Mouse (Mus musculus) frontal cortex, postnatal 25 days (tissue): ENCODE data around the gene Pip4k2a.
"Not testable (repeated sequence)": the region's sequence is repeated elsewhere in the genome, so short reads cannot be mapped to it uniquely, and the experiment has no call there.

Experiments used
- DNase-seq, 2 experiments: peaks; one replicate each; pipeline ENCODE4 v3.0.0; 2022; ENCODE audit warnings: low spot score in 2 of 2

Pip4k2a gene

DNA sequence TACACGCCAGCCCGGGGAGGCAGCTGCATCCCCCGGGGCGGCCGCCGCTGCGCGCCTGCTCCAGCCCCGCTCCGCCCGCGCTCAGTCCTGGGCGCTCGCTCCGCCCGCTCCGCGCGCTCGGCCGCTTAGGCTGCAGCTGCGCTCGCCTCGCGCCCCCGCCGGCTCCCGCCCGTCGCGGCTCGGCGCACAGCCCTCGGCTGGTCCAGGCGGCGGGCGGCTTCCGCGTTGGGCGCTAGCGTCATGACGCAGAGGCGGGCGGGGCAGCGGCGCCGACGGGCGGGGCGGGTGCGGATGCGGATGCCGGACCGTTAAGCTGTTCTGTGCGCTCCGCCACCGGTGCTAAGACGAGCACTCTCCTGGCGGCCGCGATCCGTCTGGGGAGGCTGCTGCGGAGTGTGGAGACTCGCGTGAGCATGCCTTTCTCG is at the start of gene Pip4k2a, which contains the start of gene 4930426L09Rik:
Gene Pip4k2a (minus strand): TSS at position 73 of the 425 bp plus-strand sequence.
Gene 4930426L09Rik (plus strand): TSS at position 290 of the 425 bp plus-strand sequence.
- peak; percentile 89 to 90 for DNase-seq

DNA sequence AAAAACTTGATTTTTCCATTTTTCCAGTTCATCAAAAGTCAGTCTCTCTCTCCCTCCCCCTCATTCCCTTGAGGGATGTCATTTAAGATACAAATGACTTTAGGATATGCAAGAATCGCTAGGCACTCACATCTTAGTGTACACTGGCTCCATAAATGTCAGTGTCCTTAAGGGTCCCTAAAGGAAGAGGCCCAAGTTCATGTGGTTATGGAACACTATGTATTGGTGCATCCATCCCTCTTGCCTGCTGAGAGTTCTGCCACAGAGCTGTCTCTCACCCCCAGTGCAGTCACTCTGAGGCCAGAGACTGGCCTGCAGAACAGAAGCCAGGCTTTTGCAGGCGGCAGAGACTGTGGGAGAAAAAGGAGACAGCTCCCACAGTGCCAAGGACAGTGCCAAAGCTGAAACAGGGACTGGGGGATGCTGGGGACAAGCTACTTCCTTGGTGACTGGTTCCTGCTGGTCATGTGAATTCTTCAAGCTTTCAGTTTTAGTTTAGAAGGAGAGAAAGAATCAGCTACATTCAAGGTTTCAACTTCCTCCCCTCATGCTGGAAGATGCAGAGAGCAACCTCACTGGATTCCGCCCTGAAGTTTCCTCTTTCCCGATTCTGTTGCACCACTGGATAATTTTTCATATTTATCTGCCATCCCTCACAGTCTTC is 40.1 kb upstream of the Pip4k2a start:
- DNase-seq: no peak

GRCm38 (mm10) chr2:19037430-19037829 is 39.5 kb upstream of the Pip4k2a start:
- no peak for DNase-seq

- DNase-seq: no peak
Measured at GRCm38 (mm10) chr2:19024807-19025206, 26.9 kb upstream of the Pip4k2a start.

DNA sequence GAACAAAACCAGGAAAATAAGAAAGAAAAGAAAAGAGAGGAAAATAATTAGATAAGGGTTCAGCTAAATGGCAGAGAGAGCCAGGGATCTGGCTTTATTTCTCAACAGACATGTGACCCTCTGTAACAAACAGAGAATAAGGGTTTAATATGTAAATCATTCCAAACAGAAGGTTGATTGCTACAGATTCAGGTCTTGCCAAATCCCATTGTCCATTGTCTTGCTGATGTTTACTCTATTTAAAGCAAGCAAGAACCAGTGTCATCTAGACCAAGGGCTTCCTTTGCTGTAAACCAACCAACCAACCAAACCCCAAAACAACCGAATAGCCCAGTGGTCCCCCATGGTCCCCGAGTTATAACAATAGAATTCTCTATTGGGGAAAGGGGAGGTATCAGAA is 20.1 kb upstream of the Pip4k2a start:
- no peak for DNase-seq

DNA sequence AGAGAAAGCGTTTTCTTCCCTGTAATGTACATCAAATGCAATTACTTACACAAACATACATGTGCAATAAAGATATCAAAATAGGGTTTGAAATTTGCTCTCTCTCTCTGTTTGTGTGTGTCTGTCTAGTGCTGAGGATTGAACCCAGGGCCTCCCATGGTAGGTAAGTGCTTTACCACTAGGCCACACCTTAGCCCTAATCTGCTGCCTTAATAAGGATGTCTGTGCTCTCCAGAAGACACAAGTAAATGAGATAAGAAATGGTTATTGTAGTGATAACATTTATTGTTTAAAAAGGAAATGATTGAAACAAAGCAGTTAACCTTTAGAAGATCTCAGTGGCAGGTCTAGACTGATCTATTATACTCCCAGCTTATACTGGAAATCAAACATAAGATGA is 18.9 kb upstream of the Pip4k2a start:
- DNase-seq: no peak

GRCm38 (mm10) chr2:19016348-19016747 is 18.4 kb upstream of the Pip4k2a start:
- DNase-seq: no peak

GRCm38 (mm10) chr2:19011443-19011842 is 13.5 kb upstream of the Pip4k2a start:
- DNase-seq: no peak

GRCm38 (mm10) chr2:19010541-19010940 is 12.6 kb upstream of the Pip4k2a start:
- DNase-seq: not testable (repeated sequence)

DNA sequence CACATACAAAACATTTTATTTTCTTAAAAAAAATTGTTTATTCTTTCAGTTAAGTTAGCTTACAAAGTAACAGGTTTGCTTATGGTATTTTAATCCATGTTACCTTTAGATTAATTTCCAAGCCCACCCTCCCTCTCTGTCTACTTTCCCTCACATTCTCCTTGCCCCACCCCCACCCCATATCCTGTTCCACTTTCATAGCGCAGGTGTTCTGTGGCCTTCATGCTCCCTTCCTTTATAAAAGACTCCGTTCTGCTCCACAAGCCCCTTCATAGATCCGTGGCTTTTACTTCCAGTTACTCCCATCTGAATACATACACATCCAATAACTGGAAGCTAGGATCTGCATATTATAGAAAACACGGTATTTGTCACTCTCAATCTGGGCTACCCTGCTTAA is 9.7 kb upstream of the Pip4k2a start:
- DNase-seq: no peak

GRCm38 (mm10) chr2:19006124-19006523 is 8.2 kb upstream of the Pip4k2a start:
- DNase-seq: no peak

DNA sequence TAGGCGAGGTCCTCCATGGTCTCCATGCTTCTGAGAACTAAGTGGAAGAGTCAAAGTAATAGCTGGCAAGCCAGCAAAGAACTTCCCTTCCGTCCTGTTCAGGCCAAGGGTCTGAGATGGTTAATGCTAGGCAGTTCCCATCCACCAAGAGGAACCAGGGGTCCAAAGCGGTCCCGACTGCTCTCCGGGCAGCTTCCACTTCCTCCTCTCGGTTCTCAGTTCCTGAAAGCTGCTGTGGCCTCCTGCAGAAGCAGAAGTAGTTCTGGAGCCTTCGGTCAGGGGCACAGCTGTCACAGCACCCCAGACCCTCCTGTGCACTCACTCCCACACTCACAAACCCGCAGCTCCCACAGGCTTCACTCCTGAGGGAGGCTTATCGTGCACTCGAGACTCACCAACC is 6.9 kb upstream of the Pip4k2a start:
- no peak for DNase-seq

GRCm38 (mm10) chr2:18999395-18999794 is 1.5 kb upstream of the Pip4k2a start:
- no peak for DNase-seq

- DNase-seq: peak; percentile 27 to 31
Measured at GRCm38 (mm10) chr2:18997387-18997971, 447 bp downstream of the Pip4k2a start.

DNA sequence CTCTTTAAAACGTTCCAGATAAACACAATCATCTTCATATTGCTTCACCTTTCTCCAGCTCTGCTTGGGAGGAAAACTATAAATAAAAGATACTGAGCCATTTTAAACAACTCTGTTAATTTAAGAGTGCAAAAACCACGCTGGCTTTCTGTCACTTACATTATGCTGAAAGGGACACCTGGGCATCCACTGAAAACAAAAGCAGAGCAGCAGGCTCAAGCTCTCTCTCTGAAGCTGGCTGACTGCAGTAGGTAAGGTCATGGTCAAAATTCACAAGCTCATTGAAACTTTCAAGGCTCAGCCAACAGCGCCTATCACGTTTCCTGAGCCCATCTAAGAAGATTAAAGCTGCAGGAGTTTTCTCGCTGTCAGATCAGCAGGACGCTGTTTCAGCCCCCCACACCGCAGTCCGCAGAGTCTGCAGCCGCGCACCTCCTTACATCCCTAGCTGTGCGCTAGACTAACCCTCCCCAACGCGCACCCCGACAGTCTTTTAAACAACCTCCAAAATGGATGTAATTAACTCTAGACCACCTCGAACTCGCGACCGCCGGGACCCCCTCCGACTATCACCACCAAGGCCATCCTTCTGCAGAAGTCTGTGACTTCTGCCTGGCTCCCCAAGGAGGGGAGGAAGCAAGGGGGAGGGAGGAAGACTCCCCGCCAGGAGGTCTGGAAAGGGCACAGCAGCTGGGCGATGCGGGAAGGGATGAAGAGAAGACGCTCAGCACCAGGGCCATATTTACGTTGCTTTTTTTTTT is 1.3 kb downstream of the Pip4k2a start:
- DNase-seq: no peak

DNA sequence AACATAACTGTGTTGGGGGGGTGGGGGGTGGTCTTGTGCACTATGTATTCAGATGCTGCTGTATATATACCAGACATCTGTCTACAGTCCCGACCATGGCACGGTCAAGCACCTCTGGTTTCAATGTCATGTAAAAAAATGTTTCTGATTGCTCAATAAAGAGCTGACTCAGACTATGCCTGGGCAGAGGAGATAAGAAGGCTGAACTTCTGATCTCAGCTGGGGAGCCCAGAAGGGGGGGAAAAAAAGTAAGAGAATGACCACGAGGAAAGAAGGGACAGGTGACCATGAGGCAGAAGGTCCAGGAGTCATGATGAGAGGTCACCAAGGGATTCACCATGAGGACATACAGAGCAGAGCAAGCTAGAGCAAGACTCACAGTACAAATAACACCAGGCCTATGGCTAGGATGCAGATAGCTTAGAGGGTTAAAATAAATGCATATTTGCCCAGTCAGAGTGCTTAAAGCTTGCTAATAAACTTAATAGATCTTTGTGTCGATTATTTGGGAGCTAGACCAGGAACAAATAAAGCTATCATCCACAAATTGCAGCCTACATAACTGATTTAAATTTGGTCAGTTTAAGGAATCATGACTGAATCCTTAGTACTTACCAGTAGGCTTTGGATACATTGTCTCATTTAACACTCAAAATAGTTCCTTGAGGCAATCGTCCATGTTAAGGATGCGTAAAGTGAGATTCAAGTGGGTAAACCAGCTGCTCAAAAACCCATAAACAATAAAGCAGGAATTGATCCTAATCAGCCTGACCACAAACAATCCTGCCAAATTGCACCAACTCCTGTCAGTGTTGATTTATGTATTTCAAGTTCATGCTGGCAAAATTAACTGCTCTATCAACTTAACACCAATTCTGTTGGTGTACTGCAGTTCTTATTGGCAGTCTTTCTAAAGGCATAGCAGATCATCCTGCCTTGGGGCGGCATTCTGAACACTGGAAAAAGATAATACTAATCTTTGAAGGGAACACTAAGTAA is 5.1 kb downstream of the Pip4k2a start:
- no peak for DNase-seq

DNA sequence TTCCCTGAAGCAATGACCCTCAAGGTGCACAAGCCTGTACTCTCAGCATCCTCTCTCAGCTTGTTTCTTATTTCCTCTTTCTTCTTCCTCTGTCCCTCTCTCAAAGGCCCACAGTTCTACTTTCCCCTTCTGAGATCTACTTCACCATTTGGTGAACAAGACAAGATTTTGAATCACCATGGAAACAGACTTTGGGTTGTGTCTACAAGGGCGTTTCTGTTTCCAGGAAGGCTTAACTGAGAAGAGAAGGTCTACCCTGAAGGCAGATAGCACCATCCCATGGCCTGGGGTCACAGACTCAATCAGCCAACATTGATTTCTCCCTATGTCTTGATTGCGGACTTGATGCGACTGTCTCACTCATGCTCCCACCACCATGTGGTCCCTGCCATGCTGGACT is 9.0 kb downstream of the Pip4k2a start:
- DNase-seq: no peak

- DNase-seq: no peak
Measured at GRCm38 (mm10) chr2:18985506-18985905, 12.4 kb downstream of the Pip4k2a start.

- DNase-seq: no peak
Measured at GRCm38 (mm10) chr2:18984095-18984847, 13.7 kb downstream of the Pip4k2a start.

GRCm38 (mm10) chr2:18983546-18983945 is 14.4 kb downstream of the Pip4k2a start:
- DNase-seq: no peak

- DNase-seq: no peak
Measured at GRCm38 (mm10) chr2:18982581-18982980, 15.3 kb downstream of the Pip4k2a start.
